Mouse (Mus musculus): ENCODE measurements at regions not wholly inside any gene's neighbourhood (a gene's known extent, or its start where the extent isn't known, plus 50 kb on each side); places are given as distances from the start of the nearest gene placed in this dataset.

DNA sequence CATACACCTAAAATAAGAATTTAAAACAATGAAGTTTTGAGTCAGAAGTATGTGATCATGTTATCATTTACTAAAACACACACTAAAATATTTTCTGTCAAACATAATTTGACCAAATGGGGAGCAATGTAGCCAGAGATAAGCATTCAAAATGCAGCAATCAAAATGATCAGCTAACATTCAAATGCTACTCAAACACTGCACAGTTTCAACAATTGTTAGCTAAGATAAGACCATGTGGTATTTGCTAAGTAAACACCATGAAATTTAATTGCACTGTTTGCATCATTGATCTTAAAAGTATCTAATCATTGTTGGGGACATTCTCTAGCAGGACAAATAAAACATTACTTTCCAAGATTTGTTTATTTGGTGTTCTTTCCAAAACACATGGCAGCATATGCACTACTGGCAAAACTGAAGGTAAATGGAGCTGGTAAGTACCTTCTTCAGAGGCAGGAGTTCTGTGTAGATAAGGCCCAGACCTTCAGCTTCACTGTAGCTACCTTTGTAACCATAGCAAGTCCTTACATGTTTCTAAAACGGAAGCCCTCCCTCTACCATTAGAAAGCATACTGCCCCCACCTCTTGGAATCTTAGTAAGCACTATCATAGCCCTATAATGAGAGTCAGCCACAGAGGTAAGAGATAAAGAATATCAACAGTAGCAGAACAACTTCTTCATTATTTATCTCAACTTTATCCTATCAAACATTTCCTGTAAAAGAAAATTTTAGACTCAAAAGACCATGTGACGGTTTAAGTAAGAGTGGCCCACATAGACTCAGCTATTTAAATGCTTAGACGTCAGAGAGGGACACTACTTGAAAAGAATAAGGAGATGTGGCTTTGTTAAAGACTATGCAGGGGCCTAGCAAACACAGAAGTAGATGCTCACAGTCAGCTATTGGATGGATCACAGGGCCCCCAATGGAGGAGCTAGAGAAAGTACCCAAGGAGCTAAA is 116.3 kb upstream of the Irak1bp1 start:
- no peak for DNase-seq (ENCODE audit: inconsistent age in 2 of 2, low spot score in 1 of 2)

DNA sequence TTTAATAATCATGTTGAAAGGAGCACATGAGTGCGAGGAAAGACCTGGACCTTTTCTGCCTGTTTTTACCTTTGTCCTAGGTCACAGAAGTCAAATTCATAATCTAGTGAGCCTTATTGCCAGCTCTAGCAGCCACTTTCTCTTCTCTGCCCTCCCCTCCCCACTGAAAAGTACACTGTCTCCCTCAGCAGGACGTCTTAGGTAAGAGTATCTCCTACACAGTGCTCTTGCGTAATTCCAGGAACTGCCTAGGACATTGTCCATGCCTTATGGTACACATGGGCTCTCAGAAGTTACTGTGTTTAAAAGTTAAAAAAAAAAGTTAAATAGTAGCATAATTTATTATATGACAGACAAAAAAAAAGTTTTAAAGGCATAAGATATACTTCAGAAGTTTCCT is 100.7 kb upstream of the Irak1bp1 start:
- DNase-seq (ENCODE audit: inconsistent age in 2 of 2, low spot score in 1 of 2) = no peak

- DNase-seq (ENCODE audit: inconsistent age in 2 of 2, low spot score in 1 of 2) = no peak
These were observed 99.7 kb upstream of the Irak1bp1 start for GRCm38 (mm10) chr9:82729646-82730045.

DNA sequence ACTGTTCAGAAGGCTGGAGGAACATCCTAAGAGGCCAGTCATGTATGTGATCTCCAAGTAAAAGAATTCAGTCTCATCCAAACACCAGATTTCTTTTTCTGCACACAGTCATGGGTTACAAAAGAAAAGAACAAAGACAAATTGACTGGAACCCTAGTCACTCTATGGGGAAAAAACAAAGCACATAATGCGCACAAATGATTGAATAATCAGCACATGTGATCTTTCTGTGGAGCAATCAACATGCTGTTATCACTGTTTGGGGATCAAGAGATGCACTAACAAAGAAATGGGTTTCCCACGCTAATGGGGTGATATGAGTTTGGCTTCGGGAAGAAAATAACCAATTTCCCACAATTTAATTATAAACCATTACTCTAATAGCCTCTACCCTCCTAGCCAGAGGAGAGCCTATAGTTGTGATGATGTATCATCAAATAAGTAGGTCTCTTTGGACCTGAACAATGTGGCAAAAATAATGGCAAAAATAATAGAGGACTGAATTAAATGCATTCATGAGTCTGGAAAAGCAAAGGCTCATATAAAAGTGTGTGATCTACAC is 96.2 kb upstream of the Irak1bp1 start:
- no peak for DNase-seq (ENCODE audit: inconsistent age in 2 of 2, low spot score in 1 of 2)

DNA sequence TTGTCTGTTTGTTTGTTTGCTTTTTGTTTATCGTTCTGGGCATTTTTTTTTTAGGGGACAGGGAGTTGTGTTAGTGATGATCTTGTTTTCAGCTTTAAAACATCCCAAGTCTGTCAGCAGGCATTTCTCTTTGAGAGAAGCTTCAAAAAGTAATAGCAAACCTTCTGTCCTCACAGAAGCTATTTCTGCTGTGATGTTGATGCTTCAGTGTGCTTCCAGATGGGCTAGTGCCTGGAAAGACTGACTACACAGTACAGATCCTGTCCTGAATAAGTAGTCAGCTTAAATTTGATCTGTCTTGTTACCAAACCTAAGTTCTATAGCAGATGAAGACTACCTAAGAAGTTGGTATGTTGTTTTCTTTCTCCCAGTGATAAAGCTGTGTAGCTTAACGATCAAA is 94.4 kb upstream of the Irak1bp1 start:
- no peak for DNase-seq (ENCODE audit: inconsistent age in 2 of 2, low spot score in 1 of 2)

GRCm38 (mm10) chr9:82759979-82760378 is 69.4 kb upstream of the Irak1bp1 start:
- no peak for DNase-seq (ENCODE audit: inconsistent age in 2 of 2, low spot score in 1 of 2)

DNA sequence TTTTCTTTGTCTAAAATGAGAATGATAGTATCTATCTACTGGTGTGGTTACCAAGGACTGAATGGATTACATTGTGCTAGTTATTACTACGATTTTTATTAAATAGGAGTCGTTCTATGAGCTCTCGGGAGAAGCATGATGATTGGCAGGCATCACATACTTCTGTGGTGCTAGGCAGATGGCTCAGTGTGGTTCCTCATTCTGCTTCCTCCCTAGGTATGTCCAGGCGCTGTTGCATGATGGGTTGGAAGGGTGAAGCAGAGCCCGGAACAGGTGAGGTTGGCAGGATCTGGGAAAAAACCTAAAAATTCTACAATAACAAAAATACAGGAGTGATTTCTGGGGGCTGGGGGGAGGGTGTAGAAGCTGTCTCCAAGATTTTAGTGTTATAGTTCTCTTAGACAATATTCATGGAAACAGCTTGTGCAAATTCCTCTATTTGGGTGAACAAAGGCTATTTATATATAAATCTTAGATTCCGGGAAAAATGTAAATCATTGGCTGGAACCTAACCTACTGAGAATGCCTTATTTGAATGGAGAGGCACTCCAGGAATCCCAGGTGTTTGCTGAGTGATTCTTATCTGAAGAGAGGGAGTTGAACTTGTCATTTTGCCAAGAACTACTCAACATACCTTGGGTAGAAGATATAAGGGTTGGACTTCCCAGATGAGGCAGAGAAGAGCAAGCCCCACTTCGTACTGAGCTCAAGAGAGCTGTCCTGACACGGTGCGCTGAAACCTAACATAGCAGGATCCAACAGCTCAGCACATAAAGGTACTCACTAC is 68.5 kb upstream of the Irak1bp1 start:
- DNase-seq (ENCODE audit: inconsistent age in 2 of 2, low spot score in 1 of 2) = no peak

- DNase-seq (ENCODE audit: inconsistent age in 2 of 2, low spot score in 1 of 2) = no peak
These were observed 65.7 kb upstream of the Irak1bp1 start for GRCm38 (mm10) chr9:82763651-82764050.
